Mouse (Mus musculus) layer of hippocampus, postnatal 14 days (tissue): ENCODE measurements around the gene Hist1h2bc. TPM values are rescaled to one million over a fixed set of nuclear protein-coding genes. Genes with fewer than 3 reads are reported as not detected.
"Not testable (repeated sequence)": the region's sequence is repeated elsewhere in the genome, so short reads cannot be mapped to it uniquely, and the experiment has no call there.

Experiments
- DNase-seq, 2 experiments: peaks; one replicate each; pipeline ENCODE4 v3.0.0; 2021 to 2022; ENCODE audit warnings: low spot score in 2 of 2, mixed read lengths in 1 of 2
- long read RNA-seq, 2 experiments: library from polyadenylated mRNA; stranded (forward); transcript quantifications; one replicate each; pipeline ENCODE4 v2.0.0; 2021
- total RNA-seq, 2 experiments: library from RNA; stranded (reverse); gene quantifications; 2 replicates each; pipeline ENCODE4 v1.2.3; 2021

Hist1h2bc gene
- 10 to 100 TPM; 37.1 to 42.7 TPM for total RNA-seq
- long read RNA-seq, experiment 1, transcript Hist1h2bc-201 (2 exons, 1,156 nt), result major isoform, 12 of 16 reads
- long read RNA-seq, experiment 1, partial matches to known transcripts, result 3 of 16 reads
- long read RNA-seq, experiment 1, other reads (novel, unspliced or antisense), result 1 of 16 reads
- long read RNA-seq, experiment 2, transcript Hist1h2bc-201 (2 exons, 1,156 nt), result major isoform, 46 of 58 reads
- long read RNA-seq, experiment 2, partial matches to known transcripts, result 11 of 58 reads
- long read RNA-seq, experiment 2, other reads (novel, unspliced or antisense), result 1 of 58 reads

DNA sequence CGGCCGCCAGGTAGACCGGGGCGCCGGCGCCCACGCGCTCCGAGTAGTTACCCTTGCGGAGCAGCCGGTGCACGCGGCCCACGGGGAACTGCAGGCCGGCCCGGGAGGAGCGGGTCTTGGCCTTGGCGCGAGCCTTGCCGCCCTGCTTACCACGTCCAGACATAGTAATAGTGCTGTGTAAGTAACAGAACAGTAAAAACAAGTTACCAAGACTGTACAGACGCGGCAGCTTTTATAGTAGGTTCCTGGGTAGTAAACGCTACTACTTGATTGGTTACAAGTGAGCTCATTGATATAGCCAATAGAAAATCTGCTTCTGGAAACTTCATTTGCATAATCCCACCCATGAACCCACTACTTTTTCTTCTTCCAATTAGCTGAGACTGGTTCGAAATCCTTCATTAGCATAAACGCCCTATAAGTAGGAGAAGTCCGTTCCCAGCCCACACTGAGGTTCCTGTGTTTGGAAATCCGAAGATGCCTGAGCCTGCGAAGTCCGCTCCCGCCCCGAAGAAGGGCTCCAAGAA, at the start of gene Hist1h2bc, which contains the start of gene Hist1h2ac:
Hist1h2bc (plus strand) TSS at position 445 of the 527 bp plus-strand sequence.
Hist1h2ac (minus strand) TSS at position 194 of the 527 bp plus-strand sequence.
- peak; percentile 81 to 96 for DNase-seq

DNA sequence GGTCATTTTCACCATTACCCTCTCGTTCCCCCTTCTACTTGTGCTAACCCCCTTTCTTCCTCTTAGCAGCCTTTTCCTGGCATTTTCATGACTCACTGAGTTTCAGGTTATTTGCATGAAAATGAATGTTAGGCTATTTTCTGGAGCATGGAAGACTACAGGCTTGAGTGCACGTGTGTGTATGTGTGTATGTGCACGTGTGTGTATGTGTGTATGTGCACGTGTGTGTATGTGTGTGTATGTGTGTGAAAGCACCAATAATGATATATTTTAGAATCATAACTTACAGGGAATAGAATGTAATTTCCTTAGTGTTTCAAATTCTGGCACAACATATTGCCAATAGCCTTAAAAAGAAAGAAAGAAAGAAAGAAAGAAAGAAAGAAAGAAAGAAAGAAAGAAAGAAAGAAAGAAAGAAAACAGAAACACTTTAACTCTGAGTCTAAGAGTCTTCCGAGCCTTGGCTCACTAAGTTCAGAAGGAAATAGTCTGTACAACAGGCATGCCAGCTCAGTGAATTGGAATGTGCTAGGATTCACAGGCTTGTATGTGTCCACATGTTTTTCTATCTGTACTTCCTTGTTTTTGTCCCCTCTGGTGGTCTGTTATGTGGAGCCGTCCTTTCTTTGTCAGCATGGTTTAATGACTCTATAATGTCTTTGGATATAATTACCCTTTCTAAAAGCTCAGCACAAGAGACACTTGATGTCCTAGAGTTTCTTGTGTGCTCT, 24.2 kb upstream of the Hist1h2bc start:
- no peak for DNase-seq

DNA sequence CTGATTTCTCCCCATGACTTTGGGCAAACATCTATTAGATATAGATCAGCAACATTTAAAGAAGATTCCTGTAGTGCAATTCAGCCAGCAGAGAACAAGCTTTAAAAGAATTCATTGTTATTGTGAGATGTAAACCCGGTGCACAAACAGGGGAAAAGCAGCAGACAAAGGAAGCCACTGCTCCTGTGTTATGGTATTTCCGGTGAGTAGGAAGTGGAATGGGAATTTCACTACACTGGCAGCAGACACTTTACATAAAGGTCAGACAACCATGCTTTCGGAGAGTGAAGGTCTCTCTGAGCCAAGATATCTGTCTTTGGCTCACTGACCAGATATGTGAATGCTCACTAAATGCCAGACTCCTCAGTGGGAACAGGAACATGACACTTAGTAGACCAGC, 21.5 kb upstream of the Hist1h2bc start:
- DNase-seq, result no peak

DNA sequence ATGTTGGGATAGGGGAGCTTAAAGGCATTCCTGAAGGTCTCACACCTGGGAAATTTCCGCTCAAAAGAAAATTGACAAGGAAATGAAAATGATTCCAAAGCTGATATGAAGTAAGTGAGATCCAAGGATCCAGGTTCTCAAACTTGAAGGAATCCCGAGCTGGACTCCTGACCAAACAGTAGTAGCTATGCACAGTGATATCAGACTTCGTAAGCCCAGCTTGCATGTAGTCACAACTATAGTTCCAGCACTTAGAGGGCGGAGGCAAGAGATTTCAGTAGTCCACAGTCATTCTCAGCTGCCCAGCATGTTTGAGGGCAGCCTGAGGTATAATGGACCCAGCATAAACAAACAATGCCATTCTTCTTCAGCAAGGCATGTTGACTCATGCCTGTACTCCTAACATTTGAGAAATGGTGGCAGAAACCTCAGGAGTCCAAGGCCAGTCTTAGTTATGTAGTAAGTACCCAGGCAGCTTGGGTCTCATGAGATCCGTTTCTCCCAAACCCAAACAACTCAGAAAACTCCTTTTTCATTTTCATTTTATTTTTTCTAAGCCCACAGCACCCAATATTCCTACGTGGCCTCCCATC, 1.9 kb upstream of the Hist1h2bc start:
- DNase-seq, result no peak

DNA sequence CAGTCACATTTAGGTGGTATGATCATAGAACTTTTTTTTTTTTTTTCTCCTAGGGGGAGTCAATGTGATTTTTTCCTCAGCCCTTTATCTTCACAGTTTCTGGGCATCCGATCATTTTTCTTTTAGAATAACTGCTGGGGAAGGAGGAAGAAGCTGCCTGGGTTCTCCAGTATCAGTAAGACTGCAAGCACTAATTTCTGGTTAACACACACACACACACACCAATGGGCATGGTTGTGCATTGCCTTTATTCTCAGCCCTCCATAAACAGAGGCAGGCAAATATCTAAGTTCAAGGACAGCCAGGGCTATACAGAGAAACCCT, 1.4 kb upstream of the Hist1h2bc start:
- DNase-seq, result no peak

DNA sequence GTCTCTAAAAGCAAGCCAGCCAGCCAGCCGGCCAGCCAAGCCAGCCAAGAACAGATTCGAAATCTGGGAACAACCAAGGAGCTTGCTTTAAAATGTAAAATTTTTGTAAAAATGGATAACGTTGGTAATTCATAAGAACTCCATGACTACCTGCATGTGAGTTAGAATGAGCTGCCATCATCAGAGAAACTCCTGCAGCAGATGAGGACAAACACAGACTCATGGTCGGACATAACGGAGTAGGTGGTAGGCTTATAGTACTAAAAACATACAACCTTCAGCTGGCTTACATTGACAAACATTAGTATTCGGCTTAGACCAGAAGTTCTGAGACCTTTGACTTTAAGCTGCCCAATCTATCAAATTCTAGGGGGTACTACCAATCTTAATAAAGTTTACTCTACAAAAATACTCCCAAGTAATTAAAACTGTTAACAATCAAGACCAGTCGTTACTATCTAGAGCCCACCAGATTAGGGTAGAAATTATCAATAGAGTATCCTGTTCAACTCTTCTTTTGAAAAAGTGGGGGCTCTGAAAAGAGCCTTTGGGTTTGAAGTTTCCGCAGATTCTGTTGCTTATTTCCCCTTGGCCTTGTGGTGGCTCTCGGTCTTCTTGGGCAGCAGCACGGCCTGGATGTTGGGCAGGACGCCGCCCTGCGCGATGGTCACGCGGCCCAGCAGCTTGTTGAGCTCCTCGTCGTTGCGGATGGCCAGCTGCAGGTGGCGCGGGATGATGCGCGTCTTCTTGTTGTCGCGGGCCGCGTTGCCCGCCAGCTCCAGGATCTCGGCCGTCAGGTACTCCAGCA, 848 bp upstream of the Hist1h2bc start:
- not testable (repeated sequence) for DNase-seq

DNA sequence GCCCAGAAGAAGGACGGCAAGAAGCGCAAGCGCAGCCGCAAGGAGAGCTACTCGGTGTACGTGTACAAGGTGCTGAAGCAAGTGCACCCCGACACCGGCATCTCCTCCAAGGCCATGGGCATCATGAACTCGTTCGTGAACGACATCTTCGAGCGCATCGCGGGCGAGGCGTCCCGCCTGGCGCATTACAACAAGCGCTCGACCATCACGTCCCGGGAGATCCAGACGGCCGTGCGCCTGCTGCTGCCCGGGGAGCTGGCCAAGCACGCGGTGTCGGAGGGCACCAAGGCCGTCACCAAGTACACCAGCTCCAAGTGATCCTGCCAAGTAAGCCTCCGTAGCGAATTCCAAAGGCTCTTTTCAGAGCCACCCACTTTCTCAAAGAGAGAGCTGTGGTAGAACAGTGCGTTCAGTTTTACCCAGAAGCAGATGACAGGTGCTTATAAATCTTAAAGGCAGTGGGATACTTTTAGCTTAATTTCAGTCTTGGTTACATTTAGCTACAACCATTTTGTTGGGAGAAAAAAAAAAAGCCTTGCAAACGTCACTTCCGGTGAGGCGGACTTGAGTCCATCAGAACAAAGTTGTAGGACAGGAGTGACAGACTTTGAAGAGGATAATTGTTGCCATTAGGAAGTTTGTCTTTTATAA, 421 bp downstream of the Hist1h2bc start:
- DNase-seq, result peak; percentile 47 to 70

DNA sequence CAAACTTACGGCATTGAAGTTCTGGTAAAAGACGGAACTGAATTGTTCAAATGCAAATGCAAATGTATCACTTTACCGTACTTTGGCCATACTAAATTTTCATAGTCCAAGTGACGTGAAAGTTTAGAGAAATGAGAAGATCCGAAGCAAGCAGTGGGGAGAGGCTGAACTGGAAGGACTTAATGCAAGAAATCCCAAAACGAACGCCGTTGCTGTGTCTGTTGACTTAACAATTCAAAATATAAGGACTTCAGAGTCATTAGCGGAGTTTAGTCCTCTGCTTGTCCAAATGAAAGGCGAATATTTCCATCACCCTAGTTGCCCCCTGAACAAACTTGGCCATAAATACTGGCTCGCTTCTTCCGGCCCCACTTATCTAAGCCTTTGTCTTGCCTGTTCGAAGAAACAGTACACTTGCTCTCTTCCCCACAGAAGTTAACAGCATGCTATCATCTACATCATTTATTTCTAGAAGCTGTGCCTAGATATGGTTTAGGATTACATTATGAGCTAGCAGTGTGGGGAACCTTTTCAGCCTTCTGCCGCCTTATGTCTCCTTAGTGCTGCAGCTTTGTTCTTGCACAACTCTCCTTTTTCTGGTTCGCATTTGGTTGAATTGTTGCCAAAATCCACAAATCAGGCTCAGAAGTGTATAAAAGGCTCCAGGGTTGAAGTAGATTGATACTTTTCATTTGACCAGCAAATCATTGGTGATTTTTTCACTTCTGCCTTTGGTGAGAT, 1.3 kb downstream of the Hist1h2bc start:
- peak in 1 of 2 experiments; percentile 37 for DNase-seq

DNA sequence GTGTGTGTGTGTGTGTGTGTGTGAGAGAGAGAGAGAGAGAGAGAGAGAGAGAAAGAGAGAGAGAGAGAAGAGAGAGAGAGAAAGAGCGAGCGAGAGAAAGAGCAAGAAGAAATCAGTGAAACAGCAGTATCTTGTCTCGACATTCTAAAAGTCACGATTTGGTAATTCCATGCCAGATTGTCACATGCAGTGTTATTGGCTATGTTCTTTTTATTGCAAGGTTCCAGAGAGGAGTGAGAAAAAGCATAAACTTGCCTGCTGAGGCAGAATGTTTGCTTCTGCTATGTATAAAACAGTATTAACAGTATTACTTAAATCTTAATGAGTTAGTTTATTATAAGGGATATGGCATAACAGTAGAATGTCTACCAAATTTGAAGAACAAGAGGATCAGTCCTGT, 2.0 kb downstream of the Hist1h2bc start:
- no peak for DNase-seq

DNA sequence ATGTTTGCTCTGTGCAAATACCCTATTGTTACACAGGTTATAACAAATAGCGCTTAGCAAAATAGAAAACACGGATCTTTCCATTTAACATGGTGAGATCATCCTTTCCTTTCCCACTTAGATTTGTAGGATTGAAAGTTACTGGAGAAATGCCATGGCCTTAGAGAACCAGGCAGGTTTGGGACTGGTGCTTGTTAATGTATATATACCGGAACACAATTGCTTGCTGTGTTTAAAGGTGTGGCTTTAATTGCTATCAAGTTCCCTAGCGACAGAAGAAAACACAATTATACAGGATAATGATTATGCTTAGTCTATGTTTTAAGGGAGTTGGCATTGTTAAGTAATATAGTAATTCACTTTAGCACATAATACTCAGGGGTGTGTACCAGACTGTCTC, 3.2 kb downstream of the Hist1h2bc start:
- no peak for DNase-seq

DNA sequence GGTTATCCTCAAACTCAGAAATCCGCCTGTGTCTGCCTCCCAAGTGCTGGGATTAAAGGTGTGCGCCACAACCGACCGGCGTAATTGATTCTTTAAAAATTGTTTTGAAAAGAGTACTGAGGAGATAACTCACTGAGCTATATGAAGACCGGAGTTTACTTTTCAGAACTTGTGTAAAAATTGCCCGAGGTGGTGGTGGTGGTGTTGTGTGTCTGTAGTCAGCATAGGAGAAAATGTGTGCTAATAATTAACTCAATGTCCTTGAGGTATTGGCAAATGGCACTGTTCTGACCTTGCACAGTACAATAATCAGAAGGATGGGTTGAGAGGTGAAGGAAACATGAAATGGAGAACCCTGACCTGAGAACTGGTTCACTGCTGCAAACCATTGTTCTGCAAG, 3.9 kb downstream of the Hist1h2bc start:
- no peak for DNase-seq

DNA sequence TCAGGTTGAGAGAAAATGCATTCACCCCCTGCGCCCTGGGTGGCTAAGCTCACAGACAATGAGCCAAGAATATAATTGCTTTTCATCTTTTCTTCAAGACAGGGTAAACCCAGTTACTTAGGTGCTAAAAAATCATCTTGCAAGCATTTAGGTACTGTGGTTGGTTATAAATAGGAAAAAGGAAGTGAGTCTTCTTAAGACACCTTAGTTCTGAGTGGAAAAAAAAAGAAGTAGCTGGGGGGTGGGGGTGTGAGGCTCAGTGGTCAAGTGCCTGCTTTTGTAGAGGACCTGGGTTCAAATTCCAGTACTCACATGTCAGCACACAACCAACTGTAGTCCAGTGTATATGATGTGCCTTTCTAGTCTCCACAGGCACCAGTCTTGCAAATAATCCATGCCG, 5.0 kb downstream of the Hist1h2bc start:
- DNase-seq, result no peak

DNA sequence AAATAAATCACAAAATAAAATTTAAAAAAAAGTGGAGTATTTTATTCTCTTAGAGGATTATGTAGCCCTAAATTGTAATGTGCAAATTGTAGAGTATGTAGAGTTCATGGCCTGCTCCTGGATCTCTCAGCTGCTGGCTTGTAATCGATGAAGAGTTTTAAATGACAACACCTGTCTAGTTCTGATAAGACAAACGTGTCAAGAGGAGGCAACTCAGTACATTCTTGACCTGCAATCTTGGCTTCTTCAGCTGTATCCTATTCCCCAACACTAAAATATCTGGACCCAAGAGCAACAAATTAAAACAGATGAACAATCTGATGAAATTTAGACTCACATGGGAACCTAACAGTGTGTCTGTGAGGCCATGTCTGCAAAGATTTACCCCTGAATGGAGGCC, 5.5 kb downstream of the Hist1h2bc start:
- DNase-seq, result no peak

DNA sequence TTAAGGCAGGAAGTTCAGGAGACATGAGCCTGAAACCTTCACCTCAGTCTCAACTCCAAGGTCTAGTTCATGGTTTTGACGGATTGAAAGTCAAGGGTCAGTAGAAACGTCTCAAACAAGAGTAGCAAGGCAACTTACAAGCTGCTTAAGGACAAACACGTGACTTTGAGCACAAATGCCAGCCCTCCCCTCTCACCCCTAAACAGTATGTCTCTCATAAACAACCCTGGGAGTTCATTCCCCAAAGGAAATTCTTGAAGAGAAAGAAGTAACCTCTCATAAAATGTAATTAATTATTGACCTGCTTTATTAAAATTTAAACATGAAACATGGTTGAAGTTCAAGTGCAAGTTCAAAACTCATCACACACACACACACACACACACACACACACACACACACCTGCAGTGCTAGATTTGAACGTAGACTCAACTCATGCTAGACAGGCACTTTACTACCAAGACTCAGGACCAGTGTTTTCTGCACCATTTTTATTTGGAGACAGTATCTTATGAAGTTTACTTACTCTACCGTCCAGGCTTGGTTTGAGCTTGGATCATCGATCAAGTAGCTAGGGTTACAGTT, 9.9 kb downstream of the Hist1h2bc start:
- DNase-seq, result no peak

DNA sequence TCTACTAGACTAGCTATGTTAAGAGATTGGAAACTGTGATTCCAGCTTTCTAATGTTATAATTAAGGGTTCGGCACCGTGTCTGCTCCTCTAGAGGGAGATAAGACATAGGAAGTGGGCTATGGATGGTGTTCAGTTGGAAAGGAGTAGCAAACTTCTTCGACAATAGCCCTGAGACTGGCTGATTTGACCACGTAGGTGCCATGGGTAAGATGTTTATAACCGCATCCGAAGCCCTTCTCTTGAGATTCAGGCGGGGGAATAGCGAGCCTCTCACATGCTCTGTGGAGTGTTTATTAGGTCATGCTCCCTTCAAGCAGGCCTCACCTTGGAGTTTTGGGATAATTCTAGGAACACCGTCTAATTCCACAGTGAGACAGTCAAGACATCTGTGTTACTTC, 11.0 kb downstream of the Hist1h2bc start:
- DNase-seq, result no peak

DNA sequence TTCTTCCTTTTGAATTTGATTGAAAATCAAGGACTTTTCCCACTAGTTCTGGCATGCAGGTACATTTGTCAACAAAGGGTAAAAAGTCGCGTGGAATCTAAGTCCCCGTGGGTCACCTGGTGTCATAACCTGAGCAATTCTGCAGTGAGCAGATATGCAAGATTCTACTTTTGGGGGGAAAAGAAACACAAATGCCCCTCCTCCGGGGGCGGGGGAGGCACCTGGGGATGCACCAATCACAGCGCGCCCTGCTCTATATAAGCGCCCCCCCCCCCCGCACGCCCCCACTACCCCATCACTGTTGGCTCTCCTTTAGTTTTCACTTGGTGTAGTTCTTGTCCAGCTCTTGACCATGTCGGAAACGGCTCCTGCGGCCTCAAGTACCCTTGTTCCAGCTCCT, 11.5 kb downstream of the Hist1h2bc start, which contains the start of gene Hist1h1t:
Hist1h1t (plus strand) TSS at position 301 of the 400 bp plus-strand sequence.
- no peak for DNase-seq

DNA sequence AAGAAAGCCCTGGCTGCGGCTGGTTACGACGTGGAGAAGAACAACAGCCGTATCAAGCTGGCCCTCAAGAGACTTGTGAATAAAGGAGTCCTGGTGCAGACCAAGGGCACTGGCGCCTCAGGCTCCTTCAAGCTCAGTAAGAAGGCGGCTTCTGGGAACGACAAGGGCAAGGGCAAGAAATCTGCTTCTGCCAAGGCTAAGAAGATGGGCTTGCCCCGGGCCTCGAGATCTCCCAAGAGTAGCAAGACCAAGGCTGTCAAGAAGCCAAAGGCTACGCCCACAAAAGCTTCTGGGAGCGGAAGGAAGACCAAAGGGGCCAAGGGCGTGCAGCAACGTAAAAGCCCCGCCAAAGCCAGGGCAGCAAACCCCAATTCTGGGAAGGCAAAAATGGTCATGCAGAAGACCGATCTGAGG, 12.1 kb downstream of the Hist1h2bc start:
- DNase-seq, result no peak

DNA sequence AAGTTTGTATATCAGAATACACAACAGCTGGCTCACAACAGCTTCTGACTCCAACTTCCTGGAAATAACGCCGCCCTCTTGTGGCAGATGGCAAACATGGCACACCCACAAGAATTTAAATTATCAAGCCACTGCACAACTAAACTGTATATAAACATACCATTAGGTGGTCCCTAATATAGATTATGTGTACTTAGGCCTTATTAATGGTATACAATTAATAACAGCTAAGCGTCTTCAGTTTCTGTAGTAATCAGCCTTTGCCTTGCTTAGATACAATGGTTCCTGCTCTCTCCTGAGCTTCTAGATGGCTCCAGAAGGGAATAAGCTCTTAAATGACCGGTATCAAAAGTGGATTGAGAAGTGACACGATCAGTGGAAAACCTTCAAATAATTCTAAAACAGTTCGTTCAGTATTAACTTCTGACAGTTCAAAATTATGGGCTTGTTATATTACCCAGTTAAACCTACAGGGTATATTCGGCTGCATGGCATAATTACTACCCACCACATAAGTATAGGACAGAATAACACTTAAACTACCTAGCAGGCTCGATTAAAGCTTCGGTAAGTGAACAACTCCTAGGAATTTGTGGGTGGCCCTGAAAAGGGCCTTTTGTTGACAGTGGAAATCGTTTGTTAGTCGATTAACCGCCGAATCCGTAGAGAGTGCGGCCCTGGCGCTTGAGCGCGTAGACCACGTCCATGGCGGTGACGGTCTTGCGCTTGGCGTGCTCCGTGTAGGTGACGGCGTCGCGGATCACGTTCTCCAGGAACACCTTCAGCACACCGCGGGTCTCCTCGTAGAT, 13.7 kb downstream of the Hist1h2bc start:
- peak in 1 of 2 experiments; percentile 60 for DNase-seq

DNA sequence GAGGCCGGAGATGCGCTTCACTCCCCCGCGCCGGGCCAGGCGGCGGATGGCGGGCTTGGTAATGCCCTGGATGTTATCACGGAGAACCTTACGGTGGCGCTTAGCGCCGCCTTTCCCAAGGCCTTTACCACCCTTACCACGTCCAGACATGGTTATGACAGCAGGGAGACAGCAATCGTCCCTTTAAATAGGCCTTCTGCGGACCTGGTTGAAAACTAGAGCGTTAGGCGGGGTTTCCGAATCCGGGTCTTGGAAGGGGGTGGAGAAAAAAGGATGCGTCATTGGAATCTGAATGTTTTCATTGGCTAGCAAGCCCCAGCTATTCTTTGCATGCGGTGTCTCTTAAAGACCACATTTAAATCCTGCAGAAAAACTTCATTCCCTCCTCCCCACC, 14.3 kb downstream of the Hist1h2bc start, which contains the start of gene Hist1h4c:
Hist1h4c (minus strand) TSS at position 155 of the 394 bp plus-strand sequence.
- peak; percentile 99 to 100 for DNase-seq
